Mouse (Mus musculus) layer of hippocampus, adult 11-12 months (tissue): ENCODE measurements around the gene Tbc1d17.
"Not testable (repeated sequence)": the region's sequence is repeated elsewhere in the genome, so short reads cannot be mapped to it uniquely, and the experiment has no call there.

ENCODE experiments used
- DNase-seq: peaks from one replicate; pipeline ENCODE4 v3.0.0; 2022; ENCODE audit warnings: low spot score

Tbc1d17 gene

DNA sequence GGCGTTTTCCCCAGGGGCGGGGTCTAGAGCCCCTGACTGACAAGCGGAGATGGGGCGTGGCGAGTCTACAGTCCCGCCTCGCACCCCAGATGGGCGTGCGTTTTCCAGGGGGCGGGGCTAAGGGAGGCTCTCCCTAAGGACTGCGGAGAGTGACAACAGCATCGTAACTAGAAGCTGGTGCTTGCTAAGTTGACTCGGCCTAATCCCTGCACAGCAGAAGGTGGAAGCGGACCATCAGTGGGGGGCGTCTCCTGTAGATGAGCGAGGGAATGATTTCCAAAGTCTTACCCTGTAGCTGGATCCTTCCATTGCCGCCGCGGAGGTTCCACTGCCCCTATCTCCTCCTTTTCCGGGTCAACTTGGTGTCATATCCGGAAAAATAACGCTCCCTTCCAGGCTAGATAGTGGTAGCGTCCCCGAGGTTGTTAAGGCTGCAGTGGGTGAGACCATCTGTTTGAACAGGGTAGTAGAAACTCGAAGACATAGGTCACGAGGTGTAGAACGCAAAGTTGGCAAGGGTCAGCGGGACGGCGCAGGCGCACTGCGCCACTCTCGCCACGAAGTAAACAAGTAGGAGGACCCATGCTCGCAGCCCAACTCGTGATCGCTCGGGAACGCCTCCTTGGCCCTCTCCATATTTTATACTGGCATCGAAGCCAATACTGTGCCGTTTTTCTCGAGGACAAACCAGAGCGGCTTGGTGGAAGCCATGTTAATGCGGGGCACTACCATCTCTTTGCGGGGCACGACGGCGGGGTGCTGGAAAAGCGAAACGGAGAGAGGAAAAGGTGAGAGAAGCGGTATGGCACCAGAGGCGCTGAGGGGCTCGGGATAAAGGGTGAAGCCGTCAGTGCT, at the start of gene Tbc1d17, which contains the start of gene Akt1s1:
Gene Tbc1d17, minus strand, starts transcription at position 519 of the 855 bp plus-strand sequence.
Gene Akt1s1, plus strand, starts transcription at position 431 of the 855 bp plus-strand sequence.
- peak; percentile 100 for DNase-seq

DNA sequence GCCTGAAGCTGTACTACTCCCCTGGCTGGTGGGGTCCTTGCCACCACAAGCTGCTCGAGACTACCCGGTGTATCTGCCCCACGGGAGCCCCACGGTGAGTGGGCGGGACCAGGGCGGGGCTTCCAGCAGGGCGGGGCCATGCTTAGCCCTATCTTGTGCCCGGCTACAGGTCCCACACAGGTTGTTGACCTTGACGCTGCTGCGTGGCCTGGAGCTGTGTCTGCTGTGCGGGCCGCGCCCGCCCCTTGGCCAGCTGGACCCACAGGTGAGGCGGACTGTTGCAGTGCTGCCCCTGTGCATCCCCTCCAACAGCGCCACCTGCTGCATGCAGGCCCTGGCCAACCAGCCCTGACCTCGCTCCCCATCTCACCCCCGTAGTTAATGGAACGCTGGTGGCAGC, 49.7 kb upstream of the Tbc1d17 start:
- no peak for DNase-seq

DNA sequence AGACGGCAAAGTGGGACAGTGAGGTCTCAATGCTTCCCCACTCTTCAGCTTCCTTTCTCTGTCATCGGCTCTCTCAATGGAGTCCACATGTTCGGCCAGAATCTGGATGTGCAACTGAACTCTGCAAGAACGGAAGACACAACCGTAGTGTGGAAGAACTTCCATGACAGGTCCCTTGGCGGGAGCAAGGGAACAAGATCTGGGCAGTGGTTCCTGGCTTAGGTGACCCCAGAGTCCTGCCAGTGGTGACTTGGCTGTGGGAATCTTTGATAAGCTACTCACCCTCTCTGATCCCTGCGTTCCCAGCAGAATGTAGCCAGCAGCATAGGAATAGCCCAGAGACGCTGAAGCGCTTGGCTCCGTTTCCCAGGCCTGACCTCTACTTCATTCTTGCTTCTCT, 47.6 kb upstream of the Tbc1d17 start:
- peak; percentile 26 for DNase-seq

DNA sequence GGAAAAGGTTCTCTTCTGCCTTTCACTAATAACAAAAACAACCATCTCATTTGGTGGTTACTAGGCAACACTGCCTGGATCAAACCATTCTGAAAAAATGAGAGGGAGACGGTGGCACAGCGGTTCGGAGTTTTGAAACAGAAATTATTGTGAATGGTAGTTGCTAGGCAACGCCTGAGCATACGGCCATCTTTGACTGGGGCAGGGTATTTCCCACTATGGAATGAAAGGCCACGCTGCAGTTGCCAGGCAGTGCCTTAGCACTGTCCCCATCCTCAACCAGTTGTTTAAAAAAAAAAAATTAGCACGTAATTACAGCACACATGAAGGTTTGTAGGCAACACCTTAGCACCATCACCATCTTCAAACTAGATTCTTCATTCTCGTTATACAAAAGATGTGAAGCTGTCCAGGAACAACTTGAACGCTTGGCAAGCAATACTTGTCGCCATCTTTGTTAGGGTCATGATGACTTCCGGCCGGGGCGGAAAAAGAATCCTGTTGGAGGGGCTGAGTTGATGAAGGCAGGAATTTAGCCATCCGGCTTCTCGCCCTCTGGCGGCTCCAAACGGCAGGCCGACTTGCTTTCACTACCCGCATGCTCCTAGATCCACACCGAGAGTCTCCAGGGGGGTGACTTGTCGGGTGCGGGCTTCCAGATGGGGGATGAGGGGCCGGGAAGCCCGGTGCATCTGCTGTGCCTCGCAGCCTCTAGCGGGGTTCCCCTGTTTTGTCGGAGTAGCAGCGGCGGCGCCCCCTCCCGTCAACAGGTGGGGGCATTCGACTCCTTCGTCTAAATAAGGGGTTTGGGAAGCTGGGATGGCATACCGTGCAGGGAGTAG, 46.9 kb upstream of the Tbc1d17 start, which contains the start of gene Fuz:
Gene Fuz, plus strand, starts transcription at position 487 of the 842 bp plus-strand sequence.
- peak; percentile 94 for DNase-seq

DNA sequence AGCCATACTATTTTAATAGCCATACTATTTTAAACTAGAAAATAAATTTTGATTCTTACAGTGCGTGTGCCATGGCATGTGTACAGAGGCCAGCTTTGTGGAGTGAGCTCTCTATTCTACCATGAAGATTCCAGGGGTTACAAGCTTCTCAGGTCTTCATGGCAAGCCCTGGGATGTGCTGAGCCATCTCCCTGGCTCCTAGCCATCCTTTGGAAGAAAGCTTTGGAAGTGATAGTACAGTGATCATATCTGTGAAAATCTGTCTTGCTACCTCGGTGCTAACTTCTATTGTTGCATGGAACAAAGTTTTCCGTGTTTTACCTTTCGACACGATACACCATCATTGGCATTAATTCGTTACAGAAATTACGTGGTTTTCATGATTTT, 46.3 kb upstream of the Tbc1d17 start:
- no peak for DNase-seq

DNA sequence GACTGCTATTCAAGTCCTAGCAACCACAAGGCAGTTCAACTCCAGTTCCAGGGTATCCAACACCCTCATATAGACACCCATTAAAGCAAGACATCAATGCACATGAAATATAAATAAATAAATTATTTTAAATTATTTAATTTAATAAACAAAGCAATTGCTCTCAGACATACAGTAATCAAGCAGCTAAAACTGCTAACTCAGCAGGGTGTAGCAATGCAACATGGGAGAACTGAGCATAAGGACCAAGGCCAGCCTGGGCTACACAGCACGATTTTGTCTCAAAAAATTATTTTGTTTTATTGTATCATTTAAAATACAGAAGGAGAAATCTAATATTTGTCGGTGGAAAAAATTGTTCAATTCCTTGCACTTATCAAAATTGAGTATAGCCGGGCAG, 45.3 kb upstream of the Tbc1d17 start:
- DNase-seq, result no peak

DNA sequence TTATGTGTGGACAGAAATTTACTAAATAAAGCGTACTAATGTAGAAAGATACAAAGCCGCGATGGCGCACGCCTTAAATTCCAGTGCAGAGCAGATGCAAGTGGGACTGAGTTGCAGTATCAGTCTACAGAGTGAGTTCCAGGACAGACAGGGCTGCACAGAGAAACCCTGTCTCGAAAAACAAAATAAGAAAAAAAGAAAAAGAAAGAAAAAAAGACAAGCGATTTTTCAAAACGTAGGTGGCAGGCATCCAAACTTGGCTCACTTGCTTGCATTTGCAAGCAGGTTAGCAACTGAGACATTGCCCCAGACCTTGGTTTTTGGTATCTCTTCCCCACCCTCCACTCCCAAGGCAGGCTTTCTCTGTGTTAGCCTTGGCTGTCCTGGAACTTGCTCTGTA, 44.3 kb upstream of the Tbc1d17 start:
- no peak for DNase-seq

DNA sequence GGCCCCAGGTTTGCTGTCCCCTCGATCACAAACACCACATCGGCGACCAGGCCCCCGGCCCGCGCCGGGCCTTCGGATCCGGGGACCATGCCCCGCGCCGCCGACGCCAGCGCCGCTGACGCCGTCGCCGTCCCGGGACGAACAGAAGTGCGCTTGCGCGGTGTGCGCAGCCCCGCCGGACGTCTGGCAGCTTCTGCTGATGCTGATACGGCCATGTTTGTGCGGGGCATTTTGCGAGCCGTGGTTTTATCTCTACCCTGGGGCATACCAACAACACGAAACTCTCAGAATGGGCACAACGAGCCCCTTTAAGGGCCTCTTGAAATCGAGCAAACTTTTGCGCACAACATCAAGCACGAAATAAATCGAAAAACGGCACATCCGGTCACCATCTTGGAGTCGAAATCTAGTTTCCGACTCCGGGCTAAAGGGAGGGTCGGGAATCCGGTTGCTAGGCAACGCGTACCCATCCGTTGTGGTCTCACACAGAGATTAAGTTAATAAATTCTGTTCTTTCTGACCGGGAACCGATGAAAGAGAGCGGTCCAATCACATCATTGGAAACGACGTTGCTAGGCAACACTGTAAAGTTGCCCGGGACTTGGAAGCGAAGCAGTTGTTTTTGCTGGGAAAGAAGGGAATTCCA, 43.5 kb upstream of the Tbc1d17 start, which contains the start of gene Med25:
Gene Med25, minus strand, starts transcription at position 437 of the 646 bp plus-strand sequence.
- peak; percentile 95 for DNase-seq

DNA sequence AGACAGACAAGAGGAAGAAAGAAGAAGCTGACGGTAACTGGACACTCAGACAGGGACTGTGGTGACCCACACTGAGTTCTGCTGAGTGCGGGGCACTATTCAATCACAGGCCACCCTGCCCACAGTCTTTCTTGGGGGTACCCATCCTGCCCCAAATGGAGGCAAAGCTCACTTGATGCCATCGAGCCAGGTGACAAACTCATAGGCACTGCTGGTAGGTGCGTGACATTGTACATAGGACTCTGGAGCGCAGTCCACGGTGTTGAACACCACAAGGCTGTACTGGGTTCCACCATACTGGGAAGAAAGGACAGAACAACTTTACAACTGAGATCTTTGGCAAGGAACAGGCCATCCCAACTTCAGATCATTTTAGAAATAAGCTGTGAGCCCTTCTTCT, 42.7 kb upstream of the Tbc1d17 start:
- DNase-seq, result no peak

DNA sequence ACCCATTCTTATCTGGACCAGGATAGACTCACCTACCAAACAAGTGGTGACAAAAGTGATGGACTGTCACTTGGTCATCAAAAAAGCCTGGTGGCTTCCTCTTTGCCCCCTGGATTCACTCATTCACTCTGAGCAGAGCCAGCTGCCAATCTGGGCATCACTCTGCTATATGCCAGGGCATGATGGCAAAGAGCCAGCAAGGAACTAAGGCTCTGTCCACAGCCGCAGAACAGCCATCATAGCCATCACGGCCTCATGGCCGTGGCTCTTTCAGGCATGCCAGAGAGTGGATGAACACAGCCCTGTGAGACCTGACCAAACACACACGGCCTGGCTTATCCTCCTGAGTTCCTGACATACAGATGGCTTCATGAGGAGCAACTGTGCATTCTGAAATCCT, 41.9 kb upstream of the Tbc1d17 start:
- no peak for DNase-seq

DNA sequence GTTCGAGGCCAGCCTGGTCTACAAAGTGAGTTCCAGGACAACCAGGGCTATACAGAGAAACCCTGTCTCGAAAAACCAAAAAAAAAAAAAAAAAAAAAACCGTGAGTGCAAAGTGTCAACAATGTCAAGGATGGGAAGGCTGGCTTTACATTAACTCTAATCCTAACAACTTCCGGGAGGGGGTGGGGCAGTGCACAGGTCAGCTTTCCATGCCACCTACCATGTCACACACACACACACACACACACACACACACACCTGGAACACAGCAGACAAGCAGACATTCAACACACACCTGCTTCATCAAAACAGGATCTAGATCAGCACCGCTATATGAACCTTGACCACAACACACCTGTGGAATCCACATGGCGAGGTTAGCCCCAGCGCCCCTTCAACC, 41.3 kb upstream of the Tbc1d17 start:
- no peak for DNase-seq

DNA sequence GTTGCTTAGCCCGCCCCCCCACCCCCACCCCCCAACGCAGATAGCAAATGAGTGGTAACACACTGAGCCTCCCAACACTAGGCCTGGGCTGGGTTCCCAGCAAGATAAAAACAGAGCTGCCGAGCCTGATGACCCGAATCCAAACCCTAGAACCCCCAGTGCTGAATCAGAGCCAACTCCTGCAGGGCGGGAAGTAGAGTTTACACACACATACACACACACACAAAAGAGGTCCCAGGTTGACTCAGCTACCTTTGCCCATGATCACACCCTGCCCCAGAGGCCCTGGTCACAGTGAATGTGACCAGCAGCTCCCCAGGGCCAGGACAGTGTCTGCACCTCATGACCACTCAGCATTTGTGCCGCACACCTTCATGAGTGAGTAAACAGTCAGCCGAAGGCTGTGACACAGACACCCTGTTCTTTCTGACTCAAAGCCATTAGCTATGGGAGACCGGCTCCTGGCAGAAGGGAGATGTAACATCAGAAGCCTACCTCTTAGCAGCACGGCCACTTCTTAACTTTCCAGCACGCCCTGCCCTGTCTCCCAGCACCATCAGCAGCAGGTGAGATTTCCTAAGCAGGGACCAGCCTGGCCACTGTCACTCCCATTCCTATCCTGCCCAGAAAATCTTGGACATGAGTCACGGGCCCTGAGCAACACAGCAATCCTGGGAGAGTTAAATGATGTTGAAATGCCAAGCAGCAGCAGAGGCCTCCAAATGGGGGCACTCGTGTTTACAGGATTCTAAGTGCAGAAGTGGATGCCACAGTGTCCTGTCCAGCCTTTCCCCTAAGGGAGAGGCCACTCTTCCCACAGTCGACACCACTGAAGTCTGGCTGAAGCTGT, 39.6 kb upstream of the Tbc1d17 start:
- no peak for DNase-seq

DNA sequence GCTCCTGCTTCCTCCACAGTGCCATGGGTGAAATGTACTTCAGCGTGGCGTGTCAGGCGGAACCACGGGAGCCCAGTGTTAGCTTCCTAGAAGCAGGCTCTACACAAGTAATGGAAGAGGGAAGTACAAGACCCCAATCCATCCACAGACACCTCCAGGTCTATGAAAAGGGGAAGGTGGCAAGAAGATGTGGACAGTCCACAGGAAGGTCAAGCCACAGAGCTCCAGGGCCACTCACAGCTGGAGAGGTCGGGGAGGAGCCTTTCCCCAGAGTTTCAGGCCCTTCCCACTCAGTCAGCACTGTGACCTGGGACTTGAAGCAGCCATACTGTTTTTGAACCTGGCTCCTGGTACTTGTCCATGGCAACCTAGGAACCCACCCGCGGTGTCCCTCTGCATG, 38.1 kb upstream of the Tbc1d17 start:
- no peak for DNase-seq

DNA sequence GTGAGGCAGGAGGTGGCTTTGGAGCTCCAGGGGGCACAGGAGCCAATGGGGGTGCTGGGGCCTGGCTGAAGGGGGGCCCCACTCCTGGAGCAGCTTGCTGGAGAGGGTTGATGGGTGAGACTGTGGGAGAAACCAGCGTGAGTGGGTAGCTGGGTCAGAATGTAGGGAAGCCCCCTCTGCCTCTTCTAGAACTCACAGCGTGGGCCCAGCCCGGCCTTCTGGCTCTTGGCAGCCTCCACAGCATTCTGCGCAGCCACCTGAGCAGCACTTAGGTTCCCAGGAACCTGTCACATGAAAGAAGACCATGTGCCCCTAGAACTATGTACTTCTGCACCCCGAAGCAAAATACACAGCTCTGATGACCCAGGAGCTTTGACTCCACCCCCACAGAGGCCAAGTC, 35.8 kb upstream of the Tbc1d17 start:
- DNase-seq, result no peak

DNA sequence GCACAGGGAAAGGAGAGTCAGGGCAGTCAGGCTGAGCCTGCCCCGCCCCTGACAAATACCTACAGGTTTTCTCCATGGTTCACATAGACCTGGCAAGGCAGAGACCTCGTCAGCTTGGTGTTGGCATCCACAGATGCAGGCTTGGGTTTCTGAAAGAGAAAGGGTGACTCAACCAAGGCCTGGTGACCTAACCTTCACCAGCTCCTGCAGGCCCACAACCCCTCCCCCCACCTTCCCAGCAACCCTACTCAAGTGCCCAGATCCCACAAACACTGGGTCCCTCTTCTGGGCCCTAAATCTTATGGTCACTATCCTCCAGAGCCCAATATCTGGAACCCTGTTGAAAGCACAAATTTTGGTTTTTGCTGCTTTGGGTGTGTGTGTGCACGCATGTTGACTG, 34.2 kb upstream of the Tbc1d17 start:
- no peak for DNase-seq

DNA sequence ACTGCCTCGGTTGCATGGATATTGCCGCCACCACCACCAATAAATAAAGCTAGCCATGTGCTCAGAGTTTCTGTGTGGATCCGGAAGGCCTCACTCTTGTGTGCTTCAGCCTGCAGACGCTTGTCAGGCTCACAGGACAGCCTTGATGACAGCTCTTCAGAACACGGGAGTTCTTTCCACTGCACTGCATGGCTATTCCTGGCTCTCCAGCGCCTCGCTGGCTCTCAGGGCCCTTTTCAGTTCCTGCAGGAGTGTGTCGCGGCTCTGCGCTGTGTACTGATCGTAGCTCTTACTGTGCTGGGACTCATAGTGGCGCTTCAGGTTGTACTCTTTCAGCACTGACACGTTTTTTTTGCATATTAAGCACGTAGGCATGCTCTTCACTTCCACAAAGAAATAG, 29.0 kb upstream of the Tbc1d17 start:
- DNase-seq, result no peak

DNA sequence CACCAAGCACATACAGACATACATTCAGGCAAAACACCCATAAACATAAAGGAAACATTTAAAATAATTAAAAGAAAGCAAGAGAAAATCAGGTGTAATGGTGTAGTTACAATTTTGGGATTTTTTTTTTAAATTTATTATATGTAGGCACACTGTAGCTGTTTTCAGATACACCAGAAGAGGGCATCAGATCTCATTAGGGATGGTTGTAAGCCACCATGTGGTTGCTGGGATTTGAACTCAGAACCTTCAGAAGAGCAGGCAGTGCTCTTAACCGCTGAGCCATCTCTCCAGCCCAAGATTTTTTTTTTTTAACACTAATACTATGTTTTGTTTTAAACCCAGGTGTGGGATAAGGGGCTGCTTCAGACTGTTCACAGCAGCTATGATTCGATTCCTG, 22.9 kb upstream of the Tbc1d17 start:
- not testable (repeated sequence) for DNase-seq

DNA sequence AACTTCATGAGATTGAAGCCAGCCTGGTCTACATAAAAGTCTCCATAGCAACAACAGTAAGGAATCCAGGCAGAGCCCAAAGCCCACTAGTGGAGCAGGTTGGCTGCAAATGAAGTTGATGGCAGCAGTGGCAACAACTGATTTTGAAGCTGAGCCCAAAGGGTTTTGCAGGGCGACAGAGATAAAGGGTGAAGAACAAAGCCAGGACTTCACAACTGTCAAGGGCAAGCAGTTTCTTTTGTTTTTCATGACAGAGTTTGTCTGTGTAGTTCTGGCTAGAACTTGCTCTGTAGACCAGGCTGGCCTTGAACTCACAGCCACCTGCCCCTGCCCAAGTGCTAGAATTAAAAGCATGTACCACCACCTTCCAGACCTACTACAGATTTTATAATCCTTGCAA, 22.3 kb upstream of the Tbc1d17 start:
- DNase-seq, result no peak

DNA sequence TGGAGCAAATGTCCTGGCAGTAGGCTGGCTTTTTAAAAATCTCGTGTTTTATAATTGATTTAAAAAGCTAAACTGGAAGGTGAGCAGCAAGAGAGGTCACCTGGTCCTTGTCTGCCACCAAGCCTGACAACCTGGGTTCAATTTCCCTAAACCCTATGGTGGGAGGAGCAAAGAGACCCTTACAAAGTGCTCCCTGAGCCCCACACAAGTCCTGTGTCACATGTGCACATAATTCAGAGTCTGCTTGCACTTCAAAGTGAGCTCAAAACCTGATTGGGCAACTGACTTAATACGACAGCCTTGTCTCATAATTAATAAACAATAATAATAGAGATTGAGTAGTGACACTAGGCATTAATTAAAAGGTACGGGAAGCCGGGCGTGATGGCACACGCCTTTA, 21.7 kb upstream of the Tbc1d17 start:
- no peak for DNase-seq

DNA sequence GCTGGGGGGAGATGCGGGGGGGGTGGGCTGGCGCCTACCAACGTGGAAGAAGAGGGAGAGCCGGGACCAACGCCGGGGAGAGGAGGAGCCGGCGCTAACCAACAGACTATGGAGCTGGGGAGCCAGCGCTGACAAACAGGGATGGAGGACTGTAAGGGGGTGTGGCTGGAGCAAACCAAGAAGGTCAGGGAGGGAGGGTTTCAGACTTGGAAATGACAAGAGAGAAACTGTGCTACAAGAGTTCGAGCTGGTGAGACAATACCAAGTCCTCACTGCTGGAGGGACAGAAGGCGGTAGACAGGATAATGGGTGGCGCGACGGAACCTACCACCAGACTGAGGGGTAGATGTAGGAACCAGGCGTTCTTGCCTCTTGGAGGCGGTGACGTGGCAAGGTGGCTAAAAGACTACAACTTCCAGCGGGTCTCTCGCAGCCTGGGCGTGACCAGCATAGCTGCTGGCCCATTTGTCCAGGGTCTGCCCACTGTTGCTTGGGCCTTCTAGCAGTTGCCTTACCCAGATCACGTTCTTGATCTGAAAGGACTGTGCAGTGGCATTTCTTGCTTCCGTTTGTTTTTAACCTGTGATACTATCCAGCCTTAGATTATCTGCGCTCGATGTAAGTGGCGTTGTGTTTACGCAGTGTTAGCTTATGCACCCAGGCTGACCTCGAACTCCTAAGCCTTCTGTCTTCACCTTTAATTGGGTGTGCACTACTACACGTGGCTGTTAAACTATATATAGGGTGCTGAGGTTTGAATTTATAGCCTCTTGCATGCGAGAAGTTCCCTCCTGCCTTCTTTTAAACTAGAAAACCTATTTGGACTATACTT, 21.0 kb upstream of the Tbc1d17 start, which contains the start of gene Ptov1:
Gene Ptov1, minus strand, starts transcription at position 92 of the 832 bp plus-strand sequence.
- DNase-seq, result peak; percentile 96
